In the genomic region with DNA sequence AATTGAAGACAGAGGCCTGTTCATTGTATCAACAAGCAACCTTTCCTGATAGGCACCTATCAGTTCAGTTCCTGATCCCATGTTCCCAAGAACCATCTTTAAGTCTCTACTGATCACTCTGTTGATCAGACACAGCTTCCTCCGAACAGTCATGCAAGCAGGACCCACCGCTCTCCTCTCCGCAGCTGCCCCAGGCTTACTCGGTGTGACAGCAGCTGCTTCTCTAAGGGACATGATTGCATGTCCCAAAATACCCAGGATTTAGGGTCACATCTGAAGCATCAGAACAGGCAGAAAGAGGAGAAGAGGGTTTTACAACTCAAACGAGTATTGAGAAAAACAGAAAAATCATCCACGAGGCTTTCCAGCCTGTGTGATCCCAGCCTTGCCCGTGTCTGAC, we compare ENCODE assay signal across 29 mouse cellular contexts. TPM values are rescaled to one million over a fixed set of nuclear protein-coding genes. Genes with fewer than 3 reads are reported as not detected.
DNase-seq lines count a peak whose midpoint lies in the region; ATAC-seq and TF ChIP-seq lines count a peak whose summit lies in the region.
"Had no signal": no experiment of that assay in that cellular context is flagged by ENCODE, and none has a peak within 500 bp of the region (broad histone marks: within the 10 kb centered on the region; RNA-seq: fewer than 3 reads in every experiment).

No protein-coding gene starts in this region.

- intact Hi-C loops in heart, postnatal 14 days (cut with DNase I): loop anchor here (5.0 kb wide), 1 partner anchor 193 kb away; no protein-coding TSS in a partner anchor
- intact Hi-C loops in heart, postnatal 10 days (cut with DNase I): loop anchor here (5.0 kb wide), 2 partner anchors 88 to 193 kb away; no protein-coding TSS in a partner anchor

- 82% methylated on average over 7 of the region's 7 CpGs for WGBS in forebrain, embryonic 14.5 days
- 78% methylated on average over 7 of the region's 7 CpGs for WGBS in forebrain, embryonic 11.5 days
- WGBS in heart, embryonic 12.5 days: 69% methylated on average over 7 of the region's 7 CpGs
- whole genome bisulfite sequencing in heart, postnatal 0 days: 49% methylated on average over 7 of the region's 7 CpGs

- no peaks in the 10 kb centered on the region for H3K9me3 ChIP-seq in forebrain, embryonic 14.5 days (replicated peaks; ENCODE audit: control insufficient read depth, low read length)
- no peaks in the 10 kb centered on the region for H3K9me3 ChIP-seq in forebrain, embryonic 11.5 days (ENCODE audit: control insufficient read depth, low read length)
- H3K9me3 ChIP-seq in heart, embryonic 12.5 days (replicated peaks): no peaks in the 10 kb centered on the region
- no peaks in the 10 kb centered on the region for H3K9me3 ChIP-seq in heart, postnatal 0 days (replicated peaks; ENCODE audit: control insufficient read depth, low read length)
- H3K9me3 ChIP-seq: forebrain, embryonic 15.5 days; kidney, embryonic 15.5 days; limb, embryonic 13.5 days; midbrain, embryonic 13.5 days had no signal

- no peak for TF ChIP-seq POLR2A in myocyte (IDR thresholded peaks at IDR 0.05; ENCODE audit: insufficient read length, low read depth)

- H3K27me3 ChIP-seq in forebrain, embryonic 14.5 days (replicated peaks; ENCODE audit: control insufficient read depth, insufficient read depth, low read length): no peaks in the 10 kb centered on the region
- no peaks in the 10 kb centered on the region for H3K27me3 ChIP-seq in forebrain, embryonic 11.5 days (ENCODE audit: control insufficient read depth, insufficient read depth, low read length)
- no peaks in the 10 kb centered on the region for H3K27me3 ChIP-seq in heart, embryonic 12.5 days (replicated peaks)
- H3K27me3 ChIP-seq in heart, postnatal 0 days (ENCODE audit: control insufficient read depth, insufficient read depth, low read length): no peaks in the 10 kb centered on the region
- H3K27me3 ChIP-seq in myocyte (ENCODE audit: control insufficient read depth, insufficient read depth, insufficient read length): no peaks in the 10 kb centered on the region
- H3K27me3 ChIP-seq: forebrain, embryonic 15.5 days; kidney, embryonic 15.5 days; limb, embryonic 13.5 days; midbrain, embryonic 13.5 days had no signal

- peaks cover 8% of the 10 kb centered on the region; the same call in 1 of the 2 replicates for H3K4me1 ChIP-seq in forebrain, embryonic 14.5 days (ENCODE audit: control insufficient read depth, insufficient read depth, low read length)
- H3K4me1 ChIP-seq in forebrain, embryonic 11.5 days (replicated peaks; ENCODE audit: control insufficient read depth, insufficient read depth, low read length): no peaks in the 10 kb centered on the region
- peaks cover 16% of the 10 kb centered on the region for H3K4me1 ChIP-seq in heart, embryonic 12.5 days (replicated peaks)
- peaks cover 10% of the 10 kb centered on the region; the same call in 1 of the 2 replicates for H3K4me1 ChIP-seq in heart, postnatal 0 days (ENCODE audit: control insufficient read depth, insufficient read depth)

- no peak for DNase-seq in forebrain, embryonic 14.5 days (ENCODE audit: low spot score)
- DNase-seq in forebrain, embryonic 11.5 days (ENCODE audit: low spot score): no peak
- DNase-seq in heart, postnatal 14 days: no peak
- DNase-seq in heart, postnatal 0 days (ENCODE audit: low spot score): no peak
- DNase-seq in heart, postnatal 10 days: no peak
- DNase-seq: adrenal gland, adult 2 months; cerebellum, adult 2 months; cerebellum, postnatal 14 days; kidney, adult 18-20 months; kidney, postnatal 25 days; lung, adult 2 months; lung, postnatal 10 days; thymus, postnatal 4 days had no signal

- no peaks in the 10 kb centered on the region for H3K36me3 ChIP-seq in forebrain, embryonic 14.5 days (ENCODE audit: control insufficient read depth, insufficient read depth, low read length)
- no peaks in the 10 kb centered on the region for H3K36me3 ChIP-seq in forebrain, embryonic 11.5 days (ENCODE audit: control insufficient read depth, insufficient read depth, low read length)
- no peaks in the 10 kb centered on the region for H3K36me3 ChIP-seq in heart, embryonic 12.5 days
- H3K36me3 ChIP-seq in heart, postnatal 0 days (replicated peaks; ENCODE audit: control insufficient read depth, insufficient read depth, low read length): no peaks in the 10 kb centered on the region
- no peaks in the 10 kb centered on the region for H3K36me3 ChIP-seq in myocyte (ENCODE audit: control insufficient read depth, insufficient read depth)
- H3K36me3 ChIP-seq: forebrain, embryonic 15.5 days; kidney, embryonic 15.5 days; limb, embryonic 13.5 days; midbrain, embryonic 13.5 days had no signal

- no peaks in the 10 kb centered on the region for H3K79me2 ChIP-seq in myocyte (ENCODE audit: control insufficient read depth, insufficient read depth)

- H3K9ac ChIP-seq in forebrain, embryonic 14.5 days (ENCODE audit: low read length): no peak overlapping the region
- no peak overlapping the region for H3K9ac ChIP-seq in forebrain, embryonic 11.5 days (ENCODE audit: low read length)
- H3K9ac ChIP-seq in heart, embryonic 12.5 days: no peak overlapping the region
- peak overlapping the region; percentile 46; the same call in 1 of the 2 replicates for H3K9ac ChIP-seq in heart, postnatal 0 days (replicated peaks; ENCODE audit: low read depth, low read length)
- H3K9ac ChIP-seq: forebrain, embryonic 15.5 days; kidney, embryonic 15.5 days; limb, embryonic 13.5 days; liver, embryonic 14.5 days; midbrain, embryonic 13.5 days had no signal

- H3K4me2 ChIP-seq in forebrain, embryonic 14.5 days (ENCODE audit: low read length): no peak overlapping the region
- no peak overlapping the region for H3K4me2 ChIP-seq in forebrain, embryonic 11.5 days (ENCODE audit: low read depth, low read length, severe bottlenecking)
- peak overlapping the region; percentile 39 for H3K4me2 ChIP-seq in heart, embryonic 12.5 days
- H3K4me2 ChIP-seq in heart, postnatal 0 days (ENCODE audit: low read depth, low read length): peak overlapping the region; percentile 47
- peak overlapping the region; percentile 70 for H3K4me2 ChIP-seq in myocyte (ENCODE audit: low read depth)
- H3K4me2 ChIP-seq: forebrain, embryonic 15.5 days; kidney, embryonic 15.5 days; limb, embryonic 13.5 days; midbrain, embryonic 13.5 days had no signal

- TF ChIP-seq CTCF in heart, postnatal 0 days (IDR thresholded peaks at IDR 0.05; ENCODE audit: low read depth): no peak

- no peak overlapping the region for H3K4me3 ChIP-seq in forebrain, embryonic 14.5 days (ENCODE audit: low read depth, low read length)
- H3K4me3 ChIP-seq in forebrain, embryonic 11.5 days (ENCODE audit: low read depth, low read length): no peak overlapping the region
- no peak overlapping the region for H3K4me3 ChIP-seq in heart, embryonic 12.5 days
- no peak overlapping the region for H3K4me3 ChIP-seq in heart, postnatal 0 days (ENCODE audit: low read depth, low read length)
- H3K4me3 ChIP-seq in myocyte: no peak overlapping the region
- H3K4me3 ChIP-seq: forebrain, embryonic 15.5 days; kidney, embryonic 15.5 days; left cerebral cortex, adult 2 months; limb, embryonic 13.5 days; midbrain, embryonic 13.5 days had no signal

- H3K27ac ChIP-seq in forebrain, embryonic 14.5 days (ENCODE audit: low read depth, low read length): 0 out of 2 replicates have a peak overlapping the region, but pooled peaks have one; percentile 14
- no peak overlapping the region for H3K27ac ChIP-seq in forebrain, embryonic 11.5 days (ENCODE audit: low read depth, low read length)
- H3K27ac ChIP-seq in heart, embryonic 12.5 days (ENCODE audit: poor library complexity, severe bottlenecking): no peak overlapping the region
- H3K27ac ChIP-seq in heart, postnatal 0 days (ENCODE audit: low read depth): peak overlapping the region; percentile 35; the same call in 1 of the 2 replicates
- H3K27ac ChIP-seq: kidney, embryonic 15.5 days; left cerebral cortex, adult 2 months; limb, embryonic 13.5 days; liver, embryonic 14.5 days; midbrain, embryonic 13.5 days had no signal

- no peak overlapping the region for H3ac ChIP-seq in myocyte (ENCODE audit: control insufficient read depth, insufficient read length)

- no peak for ATAC-seq in forebrain, embryonic 14.5 days
- no peak for ATAC-seq in forebrain, embryonic 11.5 days (replicated peaks; ENCODE audit: low FRiP score)
- ATAC-seq in heart, embryonic 12.5 days (ENCODE audit: insufficient number of reproducible peaks, low FRiP score): no peak
- no peak for ATAC-seq in heart, postnatal 0 days (ENCODE audit: insufficient read depth, low read depth)
- ATAC-seq: activated CD4-positive, CD25-positive, alpha-beta regulatory T cell, adult 4 months; forebrain, embryonic 15.5 days; hindbrain, embryonic 16.5 days; midbrain, embryonic 13.5 days had no signal

- no peak for TF ChIP-seq EP300 in heart, postnatal 0 days (IDR thresholded peaks at IDR 0.05; ENCODE audit: low read depth)

RNA-seq across cellular contexts. Expression of gene Myl2, which starts 15.5 kb away (rescaled TPM):
- 1.0 and 1.1 TPM in 2 replicates for polyA plus RNA-seq in forebrain, embryonic 14.5 days (2014; fragmentation: Nextera tagmentation; extraction: Ambion mirVana)
- not detected in 2 replicates for polyA plus RNA-seq in forebrain, embryonic 11.5 days (2014; fragmentation: Nextera tagmentation; extraction: Ambion mirVana)
- polyA plus RNA-seq in heart, embryonic 12.5 days (2016; fragmentation: Nextera tagmentation; extraction: Ambion mirVana): 7,161 and 7,647 TPM in 2 replicates
- total RNA-seq in heart, postnatal 14 days (2021): over 10,000 TPM; 16,479 to 17,190 TPM
- total RNA-seq in heart, postnatal 0 days (2014; rRNA removed; ENCODE audit: low replicate concordance): 7,568 and 8,637 TPM in 2 replicates
- polyA plus RNA-seq in heart, postnatal 0 days (2015; fragmentation: Nextera tagmentation; extraction: Ambion mirVana): 15,488 and 15,525 TPM in 2 replicates
- over 10,000 TPM; 18,908 to 21,159 TPM for total RNA-seq in heart, postnatal 10 days (2021)
- polyA plus RNA-seq in myocyte (2012; fragmentation: generic; extraction: Trizol): 3.3 TPM
- total RNA-seq: adrenal gland, adult 2 months; left cerebral cortex, postnatal 25 days; megakaryocyte-erythroid progenitor cell, adult 5-6 weeks had no signal
- polyA plus RNA-seq: activated CD4-positive, CD25-positive, alpha-beta regulatory T cell, adult 4 months; adrenal gland, adult 2 months; intestine, embryonic 14.5 days; macrophage had no signal

RNA-seq across cellular contexts. Expression of gene Cux2, which starts 35.4 kb away (rescaled TPM):
- polyA plus RNA-seq in forebrain, embryonic 14.5 days (2014; fragmentation: Nextera tagmentation; extraction: Ambion mirVana): 16.7 and 30.0 TPM in 2 replicates
- polyA plus RNA-seq in forebrain, embryonic 11.5 days (2014; fragmentation: Nextera tagmentation; extraction: Ambion mirVana): 11.3 and 13.2 TPM in 2 replicates
- 7.6 and 10.1 TPM in 2 replicates for polyA plus RNA-seq in heart, embryonic 12.5 days (2016; fragmentation: Nextera tagmentation; extraction: Ambion mirVana)
- 10 to 100 TPM; 24.8 to 27.0 TPM for total RNA-seq in heart, postnatal 14 days (2021)
- total RNA-seq in heart, postnatal 0 days (2014; rRNA removed; ENCODE audit: low replicate concordance): 3.3 and 9.5 TPM in 2 replicates
- polyA plus RNA-seq in heart, postnatal 0 days (2015; fragmentation: Nextera tagmentation; extraction: Ambion mirVana): 1.3 and 1.4 TPM in 2 replicates
- 10 to 100 TPM; 13.1 to 17.5 TPM for total RNA-seq in heart, postnatal 10 days (2021)
- polyA plus RNA-seq in myocyte (2012; fragmentation: generic; extraction: Trizol): 0.62 TPM
- total RNA-seq: megakaryocyte-erythroid progenitor cell, adult 5-6 weeks had no signal
- polyA plus RNA-seq: macrophage had no signal

RNA-seq across cellular contexts. Expression of gene Ccdc63, which starts 55.3 kb away (rescaled TPM):
- not detected in 2 replicates for polyA plus RNA-seq in forebrain, embryonic 14.5 days (2014; fragmentation: Nextera tagmentation; extraction: Ambion mirVana)
- not detected in 2 replicates for polyA plus RNA-seq in forebrain, embryonic 11.5 days (2014; fragmentation: Nextera tagmentation; extraction: Ambion mirVana)
- polyA plus RNA-seq in heart, embryonic 12.5 days (2016; fragmentation: Nextera tagmentation; extraction: Ambion mirVana): 0.33 and 0.42 TPM in 2 replicates
- total RNA-seq in heart, postnatal 14 days (2021): not detected
- not detected in 2 replicates for total RNA-seq in heart, postnatal 0 days (2014; rRNA removed; ENCODE audit: low replicate concordance)
- polyA plus RNA-seq in heart, postnatal 0 days (2015; fragmentation: Nextera tagmentation; extraction: Ambion mirVana): 0.26 and 0.27 TPM in 2 replicates
- total RNA-seq in heart, postnatal 10 days (2021): under 1 TPM in 1 of 2 experiments, not detected in 1; 0.22 TPM
- not detected for polyA plus RNA-seq in myocyte (2012; fragmentation: generic; extraction: Trizol)
- total RNA-seq: adrenal gland, adult 2 months; gastrocnemius, adult 18-20 months had no signal
- polyA plus RNA-seq: adrenal gland, adult 2 months; forebrain, embryonic 15.5 days; hindbrain, embryonic 11.5 days; intestine, embryonic 14.5 days; kidney, embryonic 15.5 days; limb, embryonic 13.5 days; midbrain, embryonic 13.5 days had no signal

Comparison
In these comparisons a context has a peak if more than half of its experiments do, and no peak if none do; other contexts are left out.
1. H3K27ac ChIP-seq: peak in forebrain, embryonic 14.5 days (single experiment) and heart, postnatal 0 days (single experiment); none in forebrain, embryonic 11.5 days (single experiment) and heart, embryonic 12.5 days (single experiment).
2. H3K4me2 ChIP-seq: peak in heart, embryonic 12.5 days (single experiment), heart, postnatal 0 days (single experiment) and myocyte (single experiment); none in forebrain, embryonic 14.5 days (single experiment) and forebrain, embryonic 11.5 days (single experiment).
3. RNA of gene Myl2, which starts 15.5 kb away (polyA plus RNA-seq): 15,488 to 15,525 TPM in heart, postnatal 0 days and 7,161 to 7,647 TPM in heart, embryonic 12.5 days; 3.3 TPM in myocyte (single experiment), 1.0 to 1.1 TPM in forebrain, embryonic 14.5 days and not detected in forebrain, embryonic 11.5 days; every median in the first group is over 1,000 times any median in the second.